Mouse (Mus musculus): ENCODE measurements around the gene Fkbp7. TPM values are rescaled to one million over a fixed set of nuclear protein-coding genes. Genes with fewer than 3 reads are reported as not detected.
"Not testable (repeated sequence)": the region's sequence is repeated elsewhere in the genome, so short reads cannot be mapped to it uniquely, and the experiment has no call there.

Fkbp7 gene
- total RNA-seq, 2 experiments from 2014 or later: 4.4 to 5.2 TPM

DNA sequence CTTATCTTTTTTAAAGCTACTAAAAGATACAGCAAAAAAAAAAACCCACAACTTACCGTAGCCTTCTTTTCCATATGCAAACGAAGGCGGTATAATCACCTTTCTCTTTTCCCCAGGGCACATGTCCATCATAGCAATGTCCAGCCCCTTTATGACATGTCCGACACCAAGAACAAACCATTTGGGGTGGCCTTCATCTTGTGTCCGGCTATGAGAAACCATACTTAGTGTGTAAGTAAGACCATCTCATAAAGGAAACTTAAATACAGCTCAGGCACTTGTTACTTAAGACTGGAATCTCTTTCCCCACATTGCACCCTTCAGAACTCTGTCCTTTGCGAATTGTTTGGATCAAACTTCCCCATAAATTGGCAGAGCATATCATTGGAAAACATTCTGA, 1.3 kb downstream of the Fkbp7 start:
- no peak for DNase-seq (ENCODE audit: low spot score in 2 of 2)

DNA sequence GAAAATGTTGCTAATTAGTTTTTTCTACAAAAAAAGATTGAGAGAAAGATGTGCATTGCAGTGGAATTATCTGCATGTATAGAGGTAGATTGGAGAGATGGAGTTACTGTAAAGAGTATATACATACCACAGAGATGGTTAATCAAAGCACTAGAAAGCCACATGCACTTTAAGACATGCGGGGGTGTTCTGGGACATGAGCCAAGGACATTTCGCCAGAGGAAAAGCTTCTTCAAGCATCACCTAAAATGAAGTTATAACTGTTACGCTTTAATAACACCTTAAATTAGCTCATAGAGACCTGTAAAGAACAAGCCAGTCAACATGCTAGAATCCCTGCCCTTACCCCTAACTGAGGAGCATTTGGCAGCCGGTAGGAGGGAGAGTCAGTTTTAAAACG, 5.7 kb downstream of the Fkbp7 start:
- DNase-seq (ENCODE audit: low spot score in 2 of 2): no peak

DNA sequence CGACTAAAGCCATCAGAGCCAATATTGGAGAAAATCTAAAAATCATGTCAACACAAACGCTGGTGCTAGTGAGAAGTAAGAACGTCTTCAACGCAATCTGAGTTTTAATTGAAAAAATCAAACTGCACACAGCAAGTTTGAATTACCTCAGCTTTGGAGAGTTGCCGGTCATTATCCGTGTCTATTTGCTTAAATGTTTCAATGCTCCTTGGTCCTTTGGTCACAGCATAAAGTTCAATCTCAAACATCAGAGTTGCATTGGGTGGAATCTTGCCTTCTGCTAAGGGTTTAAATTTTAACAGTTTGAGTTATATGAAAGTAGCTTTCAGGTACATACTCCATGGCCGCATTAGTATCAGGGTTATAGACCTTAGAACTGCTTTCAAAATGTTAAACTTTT, 7.4 kb downstream of the Fkbp7 start:
- no peak for DNase-seq (ENCODE audit: low spot score in 2 of 2)

DNA sequence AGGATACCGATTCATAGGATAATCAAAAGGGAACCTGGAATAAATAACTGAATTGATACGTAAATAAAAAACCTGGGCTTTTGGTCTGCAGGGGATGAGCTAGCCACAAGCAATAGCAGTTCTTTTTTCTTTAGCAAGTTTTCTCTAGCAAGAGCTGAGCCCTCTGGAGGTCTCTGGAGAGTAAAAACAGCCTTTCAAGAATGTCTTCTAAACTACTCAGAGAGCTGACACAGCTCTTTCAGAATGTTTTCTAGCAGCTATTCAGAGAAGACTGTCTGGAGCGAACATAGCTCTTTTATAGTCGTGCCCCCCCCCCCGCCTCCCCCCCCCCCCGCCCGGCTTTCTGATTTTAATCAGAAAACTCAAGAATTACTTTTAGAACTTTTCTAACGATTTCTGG, 13.5 kb downstream of the Fkbp7 start:
- DNase-seq (ENCODE audit: low spot score in 2 of 2): no peak

DNA sequence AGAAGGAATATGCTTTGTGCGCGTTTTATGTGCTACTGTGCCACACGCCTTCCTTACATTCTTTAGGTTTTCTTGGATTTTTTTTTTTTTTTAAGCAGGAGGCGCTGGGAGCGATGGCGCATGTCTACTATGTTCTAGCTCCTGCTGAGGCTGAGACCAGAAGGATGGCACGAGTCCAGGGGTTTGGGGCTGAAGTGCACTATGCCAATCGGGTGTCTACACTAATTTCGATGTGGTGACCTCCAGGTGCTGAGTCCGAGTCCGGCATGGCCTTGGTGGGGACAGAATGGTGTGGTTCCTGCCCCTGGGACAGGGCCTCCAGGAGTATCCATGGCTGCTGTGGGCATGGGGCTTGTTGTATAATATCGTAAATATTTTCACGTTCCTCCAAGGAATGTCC, 14.4 kb downstream of the Fkbp7 start:
- DNase-seq (ENCODE audit: low spot score in 2 of 2): no peak

DNA sequence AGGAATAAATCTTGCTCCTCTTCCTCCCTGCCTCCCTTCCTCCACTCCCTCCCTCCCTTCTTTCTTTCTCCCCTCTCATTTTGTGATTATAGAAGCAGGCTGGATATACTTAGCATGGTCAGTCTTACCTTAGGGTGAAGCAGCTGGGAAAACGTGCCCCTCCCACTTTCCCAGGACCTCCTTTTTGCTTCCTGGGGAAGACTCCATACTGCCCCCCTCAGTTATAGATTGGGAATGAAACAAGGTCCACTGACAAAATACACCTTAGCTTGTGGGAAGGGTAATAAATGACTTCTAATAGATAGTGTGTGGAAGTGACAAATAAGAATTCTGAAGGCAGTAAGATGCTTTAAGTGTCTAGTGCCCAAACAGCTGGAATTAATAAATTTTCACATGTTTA, 16.9 kb downstream of the Fkbp7 start:
- no peak for DNase-seq (ENCODE audit: low spot score in 2 of 2)

DNA sequence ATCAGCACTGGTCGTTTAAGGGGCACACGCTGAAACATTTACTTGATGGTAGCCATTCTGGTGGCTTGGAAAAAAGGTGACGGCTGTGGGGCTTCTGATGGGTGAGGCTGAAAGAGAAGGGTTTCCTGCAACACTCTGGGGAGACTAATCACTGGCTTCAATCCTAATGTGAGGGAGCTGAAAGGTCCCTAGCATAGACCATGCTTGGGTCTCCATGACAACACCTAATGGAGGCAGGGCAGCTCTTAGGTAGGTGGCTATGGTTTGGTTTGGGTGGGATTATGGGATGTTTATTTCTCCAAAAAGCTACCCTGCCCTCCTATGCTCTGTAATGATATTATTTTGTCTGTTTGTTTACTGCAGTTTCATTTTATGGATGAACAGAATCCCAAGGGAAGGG, 17.5 kb downstream of the Fkbp7 start:
- no peak for DNase-seq (ENCODE audit: low spot score in 2 of 2)

DNA sequence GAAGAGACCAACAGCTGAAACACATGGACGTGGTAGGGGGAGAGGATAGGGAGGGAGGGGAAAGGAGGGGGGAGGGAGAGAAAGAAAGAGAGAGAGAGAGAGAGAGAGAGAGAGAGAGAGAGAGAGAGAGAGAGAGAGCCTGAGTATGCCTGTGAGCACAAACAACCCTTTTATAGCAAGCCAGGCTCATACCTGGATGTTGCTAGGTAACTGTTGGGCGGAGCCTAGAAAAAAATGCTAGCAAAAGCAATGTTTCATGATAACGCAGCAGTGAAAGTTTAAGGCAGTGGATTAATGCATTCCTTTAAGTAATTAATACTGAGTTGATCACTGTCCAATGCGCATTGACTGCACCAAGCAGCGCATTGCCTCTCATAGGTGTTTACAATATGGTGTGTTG, 18.3 kb downstream of the Fkbp7 start:
- no peak for DNase-seq (ENCODE audit: low spot score in 2 of 2)

DNA sequence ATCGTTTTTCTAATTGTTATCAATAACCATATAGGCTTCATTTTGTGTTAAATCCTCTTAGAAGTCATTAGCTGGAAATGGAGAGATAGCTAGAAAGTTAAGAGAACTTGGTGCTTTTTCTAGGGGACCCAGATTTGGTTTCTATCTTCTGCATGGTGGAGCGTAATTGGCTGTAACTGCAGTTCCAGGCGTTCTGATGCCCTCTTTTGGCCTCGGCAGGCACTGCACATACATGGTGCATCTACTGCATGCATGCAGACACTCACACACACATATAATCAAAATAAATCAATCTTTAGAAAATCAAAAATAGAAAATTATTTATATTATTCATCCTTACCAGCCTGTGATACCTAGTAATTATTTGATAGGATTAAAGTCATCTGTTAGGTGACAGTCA, 19.8 kb downstream of the Fkbp7 start:
- no peak for DNase-seq (ENCODE audit: low spot score in 2 of 2)

DNA sequence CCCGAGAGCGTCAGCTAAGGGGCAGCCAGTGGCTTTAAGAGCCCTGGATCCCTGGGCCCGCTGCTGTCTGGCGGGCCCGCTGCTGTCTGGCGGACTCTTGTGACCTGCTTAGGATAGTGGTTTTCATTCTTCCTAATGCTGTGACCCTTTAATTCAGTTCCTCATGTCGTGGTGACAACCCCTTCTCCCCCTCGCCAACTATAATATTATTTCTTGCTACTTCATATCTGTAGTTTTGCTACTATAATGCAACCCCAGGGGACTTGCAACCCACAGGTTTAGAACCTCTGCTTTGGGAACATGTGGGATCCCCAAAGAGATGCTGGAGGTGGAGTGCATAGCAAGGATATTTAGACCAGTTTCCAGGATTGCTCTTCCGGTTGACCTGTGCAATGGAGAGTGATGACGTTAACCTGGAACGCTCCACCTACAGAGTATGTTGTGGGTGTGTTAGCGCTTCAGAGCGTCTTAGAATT, 24.2 kb downstream of the Fkbp7 start:
- DNase-seq (ENCODE audit: low spot score in 2 of 2): no peak

DNA sequence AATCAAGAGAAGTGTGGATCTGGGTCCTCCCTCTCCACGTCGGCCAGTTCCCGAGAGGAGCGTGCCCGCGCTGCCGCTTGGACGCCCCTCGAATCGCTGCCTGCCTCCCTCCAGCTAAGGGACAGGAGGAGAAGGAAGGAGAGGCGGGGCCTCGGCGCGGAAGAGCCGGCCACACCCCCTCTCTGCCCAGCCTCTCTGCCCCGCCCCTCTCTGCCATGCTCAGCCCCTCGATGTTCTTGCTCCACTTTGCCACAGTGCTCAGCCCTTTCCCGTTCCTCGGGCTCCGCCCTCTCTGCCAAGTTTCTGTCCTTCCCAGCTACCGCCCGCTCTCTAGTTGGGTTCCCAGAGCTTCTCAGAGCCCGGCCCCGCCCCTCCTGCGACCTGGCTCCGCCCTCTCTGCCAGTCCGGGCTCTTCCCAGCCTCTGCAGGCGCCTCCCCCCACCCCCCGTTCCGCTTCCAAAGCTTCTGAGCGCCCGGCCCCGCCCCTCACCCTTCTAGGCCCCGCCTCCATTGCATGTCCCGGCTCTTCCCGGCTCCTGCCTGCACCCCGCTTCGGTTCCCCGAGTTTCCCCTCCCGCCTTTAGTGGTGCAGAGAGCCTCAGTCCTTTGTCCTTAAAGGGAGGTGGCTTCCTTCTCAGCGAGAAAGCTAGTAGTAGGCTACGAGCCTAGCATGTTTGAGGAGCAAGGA, 24.9 kb downstream of the Fkbp7 start, which contains the start of the genes Prkra and Pjvk:
Gene Prkra (minus strand): TSS at position 133 of the 688 bp plus-strand sequence.
Gene Pjvk (plus strand): TSS at position 594 of the 688 bp plus-strand sequence.
- peak; percentile 96 for DNase-seq (ENCODE audit: low spot score in 2 of 2)

DNA sequence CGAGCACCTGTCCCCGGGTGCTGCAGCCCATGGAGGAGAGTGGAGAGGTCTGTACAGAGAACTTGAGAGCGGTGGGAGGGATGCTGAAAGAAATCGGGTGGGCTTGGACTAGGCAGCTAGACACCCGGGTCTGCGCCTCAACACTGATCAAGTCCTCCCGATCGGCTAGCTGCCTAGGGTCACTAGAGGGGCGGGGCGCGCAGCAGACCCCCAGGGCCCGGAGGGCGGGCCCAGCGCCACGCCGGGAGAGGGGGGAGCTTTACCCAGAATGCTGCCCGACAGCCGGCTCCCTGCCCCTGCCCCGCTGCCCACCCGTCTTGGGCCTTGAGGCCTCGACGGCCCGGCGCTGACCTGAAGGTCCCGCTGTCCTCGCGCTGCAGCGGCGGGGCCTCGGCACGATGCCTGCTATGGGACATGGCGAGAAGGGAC, 25.5 kb downstream of the Fkbp7 start:
- DNase-seq (ENCODE audit: low spot score in 2 of 2): peak in 1 of 2 experiments; percentile 9

DNA sequence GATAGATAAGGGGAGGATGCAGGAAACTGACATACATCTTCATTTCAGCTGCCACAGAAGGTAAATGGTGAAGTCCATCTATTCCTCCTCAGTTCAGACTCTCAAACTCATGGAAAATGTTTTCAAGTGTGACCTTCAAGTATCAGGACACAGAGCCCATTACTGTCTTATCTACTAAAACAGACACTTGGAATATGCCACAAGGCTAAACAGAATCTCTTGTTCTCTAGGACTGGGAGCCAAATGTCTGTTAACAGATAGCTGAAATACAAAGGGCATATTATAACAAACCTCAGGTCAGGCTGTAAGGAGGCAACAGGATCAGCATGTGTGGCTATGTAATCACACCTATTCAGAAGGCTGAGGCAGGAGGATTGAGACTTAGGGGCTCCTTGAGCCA, 29.1 kb downstream of the Fkbp7 start:
- no peak for DNase-seq (ENCODE audit: low spot score in 2 of 2)

DNA sequence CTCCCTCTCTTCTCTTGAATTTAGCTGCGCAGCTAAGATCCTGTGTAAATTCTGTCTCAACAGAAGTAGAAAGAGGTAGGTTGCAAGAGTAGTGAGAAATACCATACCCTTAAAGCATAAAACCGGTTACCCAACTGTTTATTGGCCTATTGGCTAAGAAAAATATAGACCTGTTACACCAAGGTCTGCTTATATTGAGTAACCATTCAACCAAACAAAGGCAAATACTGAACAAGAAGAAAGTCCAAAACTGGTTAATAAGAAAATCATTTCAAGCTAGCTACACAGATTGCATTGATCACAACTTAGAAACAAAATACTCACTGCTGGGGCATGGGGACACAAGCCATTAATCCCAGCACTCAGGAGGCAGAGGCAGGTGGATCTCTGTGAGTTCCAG, 33.3 kb downstream of the Fkbp7 start:
- DNase-seq (ENCODE audit: low spot score in 2 of 2): no peak

DNA sequence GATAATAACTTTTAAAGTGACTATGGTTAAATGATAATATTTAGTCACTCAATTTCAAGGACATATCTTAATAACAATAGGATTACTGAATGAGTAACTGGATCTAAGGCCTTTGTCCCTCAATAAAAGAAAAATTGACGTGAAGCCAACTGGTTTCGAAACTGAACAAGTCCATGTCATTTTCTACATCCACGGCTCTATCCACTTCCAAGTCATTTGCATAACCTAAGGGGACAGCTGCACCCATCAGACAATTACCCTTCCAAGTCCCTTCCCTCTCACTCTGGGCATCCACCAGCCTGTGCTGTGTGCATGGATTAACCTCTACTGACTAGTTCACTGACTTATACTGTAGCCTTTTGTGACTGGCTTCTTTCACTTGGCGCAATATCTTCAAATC, 41.3 kb downstream of the Fkbp7 start:
- DNase-seq (ENCODE audit: low spot score in 2 of 2): no peak

DNA sequence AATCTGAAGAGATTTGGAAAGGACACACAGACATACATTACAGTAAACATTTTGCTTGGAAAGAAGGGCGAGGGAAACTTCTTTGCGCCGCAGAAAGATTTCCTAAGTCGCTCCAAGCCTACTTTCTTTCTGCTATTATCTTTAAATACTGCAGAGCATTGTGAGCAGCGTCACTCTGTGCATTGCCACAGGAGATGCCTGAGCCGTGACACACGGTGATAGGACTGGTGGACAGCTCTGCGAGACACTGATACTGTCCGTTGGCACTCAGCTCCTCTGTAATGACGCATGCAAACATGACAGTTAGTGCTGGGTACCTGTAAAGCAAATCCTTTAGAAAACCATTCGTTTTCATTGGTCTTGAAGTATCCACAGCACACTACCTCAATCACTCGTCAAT, 42.6 kb downstream of the Fkbp7 start:
- no peak for DNase-seq (ENCODE audit: low spot score in 2 of 2)

DNA sequence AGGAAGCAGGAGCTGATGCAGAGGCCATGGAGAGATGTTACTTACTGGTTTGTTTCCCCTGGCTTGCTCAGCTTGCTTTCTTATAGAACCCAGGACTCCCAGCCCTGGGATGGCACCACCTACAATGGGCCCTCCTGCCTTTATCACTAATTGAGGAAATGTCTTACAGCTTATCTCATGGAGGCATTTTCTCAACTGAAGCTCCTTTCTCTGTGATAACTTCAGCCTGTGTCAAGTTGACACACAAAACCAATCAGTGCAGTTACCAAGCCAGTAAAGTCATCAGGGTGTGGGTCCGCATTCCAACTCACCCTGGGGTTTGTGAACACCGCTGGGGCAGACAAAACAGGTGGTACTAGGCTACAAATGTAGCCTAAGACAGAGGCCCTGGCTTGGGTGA, 50.6 kb downstream of the Fkbp7 start:
- not testable (repeated sequence) for DNase-seq (ENCODE audit: low spot score in 2 of 2)

DNA sequence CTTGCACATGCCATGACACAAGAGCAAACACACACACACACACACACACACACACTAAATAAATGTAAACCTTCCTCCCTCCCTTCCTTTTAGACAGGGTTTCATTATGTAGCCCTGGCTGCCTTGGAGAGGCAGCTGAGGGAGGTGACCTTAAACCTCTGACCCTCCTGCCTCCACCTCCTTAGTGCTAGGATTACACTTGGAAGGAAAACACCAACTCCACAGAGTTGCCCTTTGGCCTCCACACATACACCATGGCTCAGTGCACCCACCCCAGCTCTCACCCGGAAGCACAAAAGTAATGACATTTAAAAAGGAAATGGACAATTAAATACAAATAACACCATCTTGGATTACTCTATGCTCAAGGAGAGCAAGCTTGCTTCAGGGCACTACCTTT, 51.2 kb downstream of the Fkbp7 start:
- no peak for DNase-seq (ENCODE audit: low spot score in 2 of 2)

DNA sequence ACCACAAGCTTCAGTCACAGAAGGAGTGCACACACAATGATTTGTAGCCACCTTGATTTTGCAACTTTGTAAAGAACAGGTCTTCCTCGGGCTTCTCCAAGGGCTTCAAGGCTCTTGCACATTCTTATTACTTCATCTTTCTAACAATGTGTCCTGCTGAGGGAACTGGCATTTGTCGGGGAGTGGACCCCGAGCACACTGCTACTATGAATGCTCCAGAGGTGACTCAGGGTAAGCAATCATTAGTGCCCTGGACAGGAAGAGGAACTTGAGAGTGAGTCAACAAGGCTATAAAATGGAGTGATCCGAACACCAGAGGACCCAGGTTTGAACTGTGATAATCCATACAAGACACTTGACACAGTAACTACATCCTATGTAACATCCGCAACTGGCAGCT, 52.7 kb downstream of the Fkbp7 start:
- no peak for DNase-seq (ENCODE audit: low spot score in 2 of 2)

DNA sequence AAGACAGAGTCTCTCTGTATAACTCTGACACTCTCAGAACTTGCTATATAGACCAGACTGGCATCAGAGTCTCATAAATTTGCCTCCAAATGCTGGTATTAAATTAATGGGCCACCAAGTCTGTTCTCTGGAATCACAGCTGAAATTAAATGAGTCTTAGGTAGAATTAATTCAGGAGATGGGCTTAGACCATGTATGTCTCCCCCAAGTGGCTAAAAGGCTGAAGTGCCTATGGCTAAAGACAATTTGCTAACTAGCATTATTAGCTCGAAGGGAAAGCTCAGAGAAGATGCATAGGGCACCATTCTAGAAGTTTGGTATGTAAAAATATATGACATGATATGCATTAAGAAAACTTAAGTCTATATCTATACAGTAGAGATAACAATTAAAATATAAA, 54.8 kb downstream of the Fkbp7 start:
- DNase-seq (ENCODE audit: low spot score in 2 of 2): peak in 1 of 2 experiments; percentile 58
